22 mouse cellular contexts compared by ENCODE assay signal in genomic region chr1:93897395-93897794, GRCm38 (mm10). TPM values are rescaled to one million over a fixed set of nuclear protein-coding genes. Genes with fewer than 3 reads are reported as not detected.
A peak's percentile ranks its signal among the peaks of the same experiment; 100 is the strongest.
DNase-seq lines count a peak whose midpoint lies in the region; ATAC-seq and TF ChIP-seq lines count a peak whose summit lies in the region.
"Not testable (repeated sequence)": the region's sequence is repeated elsewhere in the genome, so short reads cannot be mapped to it uniquely, and the experiment has no call there.
"Had no signal": no experiment of that assay in that cellular context is flagged by ENCODE, and none has a peak within 500 bp of the region (broad histone marks: within the 10 kb centered on the region; RNA-seq: fewer than 3 reads in every experiment).

No protein-coding gene starts in this region.

- not testable (repeated sequence) for H3K4me1 ChIP-seq in heart, embryonic 16.5 days (ENCODE audit: control insufficient read depth, insufficient read depth, low read length); intestine, embryonic 15.5 days (replicated peaks); kidney, embryonic 14.5 days (ENCODE audit: control insufficient read depth, insufficient read depth, low read length); limb, embryonic 14.5 days (ENCODE audit: control insufficient read depth, insufficient read depth, low read length); neural tube, embryonic 11.5 days (ENCODE audit: control insufficient read depth, insufficient read depth, low read length)

- not testable (repeated sequence) for DNase-seq in limb, embryonic 14.5 days (ENCODE audit: low spot score); neural tube, embryonic 11.5 days (ENCODE audit: low spot score)

- H3K4me3 ChIP-seq in heart, embryonic 16.5 days (ENCODE audit: low read length); intestine, embryonic 15.5 days (replicated peaks); kidney, embryonic 14.5 days (ENCODE audit: low read length); limb, embryonic 14.5 days (replicated peaks; ENCODE audit: low read length); neural tube, embryonic 11.5 days (ENCODE audit: low read depth, low read length): not testable (repeated sequence)

- H3K27me3 ChIP-seq in heart, embryonic 16.5 days (ENCODE audit: control insufficient read depth, insufficient read depth, low read length); intestine, embryonic 15.5 days (replicated peaks); kidney, embryonic 14.5 days (ENCODE audit: control insufficient read depth, insufficient read depth, low read length); limb, embryonic 14.5 days (ENCODE audit: control insufficient read depth, insufficient read depth, low read length); neural tube, embryonic 11.5 days (ENCODE audit: control insufficient read depth, insufficient read depth, low read length): not testable (repeated sequence)

- not testable (repeated sequence) for H3K4me2 ChIP-seq in heart, embryonic 16.5 days (ENCODE audit: low read depth, low read length); intestine, embryonic 15.5 days (replicated peaks); kidney, embryonic 14.5 days (replicated peaks; ENCODE audit: low read depth, low read length); limb, embryonic 14.5 days (replicated peaks; ENCODE audit: low read depth, low read length, severe bottlenecking); neural tube, embryonic 11.5 days (ENCODE audit: low read depth)

- WGBS in heart, embryonic 16.5 days, result no CpG with 5 or more reads among the region's 1 CpGs
- WGBS in intestine, embryonic 15.5 days, result no CpG with 5 or more reads among the region's 1 CpGs
- WGBS in kidney, embryonic 14.5 days, result no CpG with 5 or more reads among the region's 1 CpGs
- no CpG with 5 or more reads among the region's 1 CpGs for WGBS in limb, embryonic 14.5 days
- no CpG with 5 or more reads among the region's 1 CpGs for WGBS in neural tube, embryonic 11.5 days

- H3K9me3 ChIP-seq in heart, embryonic 16.5 days (replicated peaks; ENCODE audit: control insufficient read depth, low read length); intestine, embryonic 15.5 days; kidney, embryonic 14.5 days (ENCODE audit: control insufficient read depth, low read length); limb, embryonic 14.5 days (ENCODE audit: control insufficient read depth, low read length); neural tube, embryonic 11.5 days (ENCODE audit: control insufficient read depth, low read length): not testable (repeated sequence)

- H3K9ac ChIP-seq in heart, embryonic 16.5 days (ENCODE audit: low read length); intestine, embryonic 15.5 days; kidney, embryonic 14.5 days (ENCODE audit: low read depth, low read length); limb, embryonic 14.5 days (ENCODE audit: low read depth, low read length, severe bottlenecking); neural tube, embryonic 11.5 days (ENCODE audit: low read length): not testable (repeated sequence)

- not testable (repeated sequence) for H3K36me3 ChIP-seq in heart, embryonic 16.5 days (ENCODE audit: control insufficient read depth, insufficient read depth); intestine, embryonic 15.5 days; kidney, embryonic 14.5 days (ENCODE audit: control insufficient read depth, insufficient read depth, low read length); limb, embryonic 14.5 days (ENCODE audit: control insufficient read depth, insufficient read depth, low read length); neural tube, embryonic 11.5 days (ENCODE audit: control insufficient read depth, insufficient read depth, low read length)

- ATAC-seq in common myeloid progenitor, adult 5-6 weeks (replicated peaks; ENCODE audit: low read depth, poor library complexity, severe bottlenecking), result peak; percentile 58; the same call in 1 of the 2 replicates
- ATAC-seq in heart, embryonic 16.5 days (replicated peaks; ENCODE audit: extremely low read depth, insufficient read depth, low FRiP score), result peak; percentile 23; the same call in 1 of the 2 replicates
- peak; percentile 41; the same call in 1 of the 2 replicates for ATAC-seq in intestine, embryonic 15.5 days
- ATAC-seq in kidney, embryonic 14.5 days (ENCODE audit: low FRiP score, low TSS enrichment), result peak; percentile 43; the same call in 1 of the 2 replicates
- peak; percentile 44; the same call in 1 of the 2 replicates for ATAC-seq in limb, embryonic 14.5 days (ENCODE audit: low FRiP score, low read depth)
- peak; percentile 63 for ATAC-seq in megakaryocyte progenitor cell, adult 5-6 weeks (replicated peaks; ENCODE audit: poor library complexity)
- ATAC-seq in neural tube, embryonic 11.5 days (ENCODE audit: insufficient read depth, low FRiP score, low TSS enrichment), result 0 out of 2 replicates have a peak, but pooled peaks have one; percentile 16

- not testable (repeated sequence) for H3K27ac ChIP-seq in heart, embryonic 16.5 days (ENCODE audit: low read length); intestine, embryonic 15.5 days; kidney, embryonic 14.5 days (ENCODE audit: low read depth, low read length); limb, embryonic 14.5 days (replicated peaks; ENCODE audit: low read depth, low read length); neural tube, embryonic 11.5 days (ENCODE audit: low read depth, low read length)

- not testable (repeated sequence) for TF ChIP-seq POLR2A in limb, embryonic 14.5 days (IDR thresholded peaks at IDR 0.05; ENCODE audit: borderline replicate concordance, extremely low read depth, insufficient read depth, insufficient read length)

RNA-seq across cellular contexts. Expression of gene Gal3st2b, which starts 20.7 kb away (rescaled TPM):
- total RNA-seq in common myeloid progenitor, adult 5-6 weeks (2017), result not detected in 2 replicates
- 0.14 and 0.18 TPM in 2 replicates for polyA plus RNA-seq in heart, embryonic 16.5 days (2015; fragmentation: Nextera tagmentation; extraction: Ambion mirVana)
- 0.16 TPM in 1 of 2 replicates, not detected in the other for polyA plus RNA-seq in intestine, embryonic 15.5 days (2015; fragmentation: Nextera tagmentation; extraction: Ambion mirVana)
- polyA plus RNA-seq in kidney, embryonic 14.5 days (2014; fragmentation: Nextera tagmentation; extraction: Ambion mirVana), result not detected in 2 replicates
- 0.18 and 0.50 TPM in 2 replicates for polyA plus RNA-seq in limb, embryonic 14.5 days (2012; rRNA removed)
- 0.14 TPM in 1 of 2 replicates, not detected in the other for polyA plus RNA-seq in limb, embryonic 14.5 days (2014; fragmentation: Nextera tagmentation; extraction: Ambion mirVana)
- not detected in 2 replicates for total RNA-seq in megakaryocyte progenitor cell, adult 5-6 weeks (2015)
- total RNA-seq in megakaryocyte progenitor cell, adult 5-6 weeks (2017), result not detected in 2 replicates
- polyA plus RNA-seq in neural tube, embryonic 11.5 days (2014; fragmentation: Nextera tagmentation; extraction: Ambion mirVana), result not detected in 2 replicates
- total RNA-seq: ES-E14; gastrocnemius, postnatal 14 days; hematopoietic stem cell, adult 5-6 weeks had no signal
- polyA plus RNA-seq: embryonic facial prominence, embryonic 11.5 days; embryonic facial prominence, embryonic 14.5 days; forebrain, embryonic 10.5 days; forebrain, embryonic 13.5 days; heart, embryonic 15.5 days; hindbrain, embryonic 13.5 days had no signal

RNA-seq across cellular contexts. Expression of gene Gal3st2, which starts 36.3 kb away (rescaled TPM):
- not detected in 2 replicates for total RNA-seq in common myeloid progenitor, adult 5-6 weeks (2017)
- 0.14 TPM in 1 of 2 replicates, not detected in the other for polyA plus RNA-seq in heart, embryonic 16.5 days (2015; fragmentation: Nextera tagmentation; extraction: Ambion mirVana)
- polyA plus RNA-seq in intestine, embryonic 15.5 days (2015; fragmentation: Nextera tagmentation; extraction: Ambion mirVana), result 0.05 and 0.44 TPM in 2 replicates
- not detected in 2 replicates for polyA plus RNA-seq in kidney, embryonic 14.5 days (2014; fragmentation: Nextera tagmentation; extraction: Ambion mirVana)
- 0.23 and 0.54 TPM in 2 replicates for polyA plus RNA-seq in limb, embryonic 14.5 days (2012; rRNA removed)
- polyA plus RNA-seq in limb, embryonic 14.5 days (2014; fragmentation: Nextera tagmentation; extraction: Ambion mirVana), result 0.08 TPM in 1 of 2 replicates, not detected in the other
- total RNA-seq in megakaryocyte progenitor cell, adult 5-6 weeks (2015), result 0.15 TPM in 1 of 2 replicates, not detected in the other
- total RNA-seq in megakaryocyte progenitor cell, adult 5-6 weeks (2017), result not detected in 2 replicates
- 0.11 TPM in 1 of 2 replicates, not detected in the other for polyA plus RNA-seq in neural tube, embryonic 11.5 days (2014; fragmentation: Nextera tagmentation; extraction: Ambion mirVana)
- total RNA-seq: adrenal gland, postnatal 25 days; ES-E14; gastrocnemius, adult 2 months; gastrocnemius, postnatal 14 days; hematopoietic stem cell, adult 5-6 weeks had no signal
- polyA plus RNA-seq: activated CD4-positive, CD25-positive, alpha-beta regulatory T cell, adult 4 months; brain, embryonic 14.5 days; embryonic facial prominence, embryonic 11.5 days; forebrain, embryonic 10.5 days; forebrain, embryonic 13.5 days; forebrain, embryonic 16.5 days; hindbrain, embryonic 13.5 days; hindbrain, embryonic 16.5 days had no signal
